Mouse (Mus musculus): ENCODE results near the gene Tbc1d1.

GRCm38 (mm10) chr5:64345181-64345735 is 189.2 kb downstream of the Tbc1d1 start:
- TF ChIP-seq CTCF (IDR thresholded peaks at IDR 0.05; ENCODE audit: low read depth, low read length) = no peak
- no peak for TF ChIP-seq POLR2A (IDR thresholded peaks at IDR 0.05; ENCODE audit: borderline replicate concordance, low read depth, low read length)
